Comparison of ENCODE assay signal across 8 mouse cellular contexts in the genomic region with DNA sequence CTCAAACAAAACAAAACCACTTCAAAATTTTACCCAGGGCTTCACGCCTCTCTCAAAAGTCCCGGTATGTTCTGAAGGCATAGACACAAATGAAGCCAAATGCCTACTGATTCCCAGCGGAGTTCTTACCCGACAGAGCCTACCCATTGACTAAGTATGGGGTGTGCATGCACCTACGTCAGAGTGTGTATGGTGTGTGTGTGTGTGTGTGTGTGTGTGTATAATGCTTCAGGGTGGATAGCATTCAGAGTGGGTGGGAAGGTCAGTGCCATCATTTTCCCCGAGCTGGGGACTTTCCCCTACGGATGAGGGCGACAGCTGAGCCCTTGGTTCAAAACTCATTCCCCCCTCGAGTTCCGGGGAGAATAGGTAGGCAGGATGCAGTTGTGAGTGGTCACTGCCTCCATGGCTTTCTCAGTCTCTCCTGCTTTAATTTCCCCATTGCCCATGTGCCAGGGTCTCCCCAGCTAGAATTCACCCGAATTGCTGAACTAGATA. TPM values are rescaled to one million over a fixed set of nuclear protein-coding genes. Genes with fewer than 3 reads are reported as not detected.
DNase-seq lines count a peak whose midpoint lies in the region; ATAC-seq and TF ChIP-seq lines count a peak whose summit lies in the region.

No protein-coding gene starts in this region.

- ATAC-seq in heart, embryonic 12.5 days (ENCODE audit: insufficient number of reproducible peaks, low FRiP score): no peak
- ATAC-seq in forebrain, embryonic 16.5 days: no peak
- no peak for ATAC-seq in liver, postnatal 0 days

- TF ChIP-seq CTCF in CH12.LX (conservative IDR thresholded peaks at IDR 0.05 in 1 of 2, IDR thresholded peaks at IDR 0.05 in 1 of 2; ENCODE audit: low read depth in 2 of 2, low read length in 2 of 2): no peak
- no peak for TF ChIP-seq CTCF in liver, postnatal 0 days (IDR thresholded peaks at IDR 0.05; ENCODE audit: low read depth)

- H3K27me3 ChIP-seq in heart, embryonic 12.5 days (replicated peaks): 0 out of 2 replicates have a peak, but pooled peaks cover 3% of the 10 kb centered on the region
- H3K27me3 ChIP-seq in CH12.LX (replicated peaks): no peaks in the 10 kb centered on the region
- no peaks in the 10 kb centered on the region for H3K27me3 ChIP-seq in forebrain, embryonic 16.5 days (replicated peaks; ENCODE audit: control insufficient read depth, insufficient read depth, low read length)
- H3K27me3 ChIP-seq in liver, postnatal 0 days (ENCODE audit: insufficient read depth, low read length): no peaks in the 10 kb centered on the region

- in situ Hi-C loops in CH12.LX (cut with MboI; ENCODE audit: low pct_ligation_motif_present, low pct_unique_long_range_greater_than_20kb, low sequenced_read_pairs): loop anchor here (5.0 kb wide), 1 partner anchor 48 kb away; no protein-coding TSS in a partner anchor

- H3K4me2 ChIP-seq in heart, embryonic 12.5 days: peak overlapping the region; percentile 82; the same call in 1 of the 2 replicates
- peak overlapping the region; percentile 88 for H3K4me2 ChIP-seq in CH12.LX (ENCODE audit: insufficient read depth, low read depth, poor library complexity, severe bottlenecking)
- H3K4me2 ChIP-seq in forebrain, embryonic 16.5 days (ENCODE audit: low read length): no peak overlapping the region
- peak overlapping the region; percentile 83 for H3K4me2 ChIP-seq in liver, postnatal 0 days (ENCODE audit: low read depth, low read length)

- peak overlapping the region; percentile 58 for H3K27ac ChIP-seq in heart, embryonic 12.5 days (ENCODE audit: poor library complexity, severe bottlenecking)
- peak overlapping the region; percentile 93 for H3K27ac ChIP-seq in CH12.LX (ENCODE audit: insufficient read depth, low read depth)
- peak overlapping the region; percentile 51 for H3K27ac ChIP-seq in forebrain, embryonic 16.5 days (ENCODE audit: low read length)
- peak overlapping the region; percentile 85 for H3K27ac ChIP-seq in liver, postnatal 0 days (ENCODE audit: low read depth)

- no peak for TF ChIP-seq RAD21 in CH12.LX (IDR thresholded peaks at IDR 0.05; ENCODE audit: low read depth, low read length)

- H3K36me3 ChIP-seq in heart, embryonic 12.5 days: no peaks in the 10 kb centered on the region
- H3K36me3 ChIP-seq in CH12.LX (replicated peaks in 1 of 2; ENCODE audit: control insufficient read depth in 1 of 2, insufficient read depth in 1 of 2, low read length in 1 of 2): no peaks in the 10 kb centered on the region
- no peaks in the 10 kb centered on the region for H3K36me3 ChIP-seq in forebrain, embryonic 16.5 days (ENCODE audit: control insufficient read depth, insufficient read depth)
- no peaks in the 10 kb centered on the region for H3K36me3 ChIP-seq in liver, postnatal 0 days (replicated peaks; ENCODE audit: insufficient read depth, low read length)

- H3K9me3 ChIP-seq in heart, embryonic 12.5 days (replicated peaks): no peaks in the 10 kb centered on the region
- no peaks in the 10 kb centered on the region for H3K9me3 ChIP-seq in CH12.LX (replicated peaks; ENCODE audit: low read length)
- no peaks in the 10 kb centered on the region for H3K9me3 ChIP-seq in forebrain, embryonic 16.5 days (ENCODE audit: control insufficient read depth, low read length)
- no peaks in the 10 kb centered on the region for H3K9me3 ChIP-seq in liver, postnatal 0 days (ENCODE audit: low read length)

- no peak overlapping the region for H3K4me3 ChIP-seq in heart, embryonic 12.5 days
- peak overlapping the region; percentile 34 to 47 (median 35) for H3K4me3 ChIP-seq in CH12.LX (replicated peaks in 1 of 3; ENCODE audit: low read depth in 2 of 3, low read length in 2 of 3, poor library complexity in 1 of 3)
- no peak overlapping the region for H3K4me3 ChIP-seq in forebrain, embryonic 16.5 days (replicated peaks; ENCODE audit: low read length)
- no peak overlapping the region for H3K4me3 ChIP-seq in liver, postnatal 0 days (ENCODE audit: low read depth, low read length)

- no peak for TF ChIP-seq POLR2A in CH12.LX (IDR thresholded peaks at IDR 0.05; ENCODE audit: low read depth, low read length)

- no peaks in the 10 kb centered on the region for H3K79me2 ChIP-seq in CH12.LX (replicated peaks; ENCODE audit: control insufficient read depth, extremely low read depth, insufficient read depth, poor library complexity, severe bottlenecking)

- H3K4me1 ChIP-seq in heart, embryonic 12.5 days (replicated peaks): peaks cover 24% of the 10 kb centered on the region
- H3K4me1 ChIP-seq in CH12.LX (ENCODE audit: control insufficient read depth in 1 of 2, insufficient read depth in 2 of 2): peaks cover 26 to 75% of the 10 kb centered on the region in 2 experiments
- H3K4me1 ChIP-seq in forebrain, embryonic 16.5 days (replicated peaks; ENCODE audit: control insufficient read depth, insufficient read depth, low read length): peaks cover 23% of the 10 kb centered on the region
- H3K4me1 ChIP-seq in liver, postnatal 0 days (ENCODE audit: insufficient read depth): peaks cover 31% of the 10 kb centered on the region

- no peak overlapping the region for H3K9ac ChIP-seq in heart, embryonic 12.5 days
- H3K9ac ChIP-seq in CH12.LX (ENCODE audit: insufficient read depth, low read depth): peak overlapping the region; percentile 69
- no peak overlapping the region for H3K9ac ChIP-seq in forebrain, embryonic 16.5 days (replicated peaks; ENCODE audit: low read depth, low read length)
- peak overlapping the region; percentile 34; the same call in 1 of the 2 replicates for H3K9ac ChIP-seq in liver, postnatal 0 days (replicated peaks)

- DNase-seq in heart, adult 11 months: no peak
- DNase-seq in CH12.LX (ENCODE audit: extremely low read depth): no peak
- no peak for DNase-seq in liver, postnatal 0 days
- no peak for DNase-seq in frontal cortex, adult 2 months (ENCODE audit: extremely low spot score in 1 of 2, low spot score in 1 of 2)
- DNase-seq in embryo, embryonic 11 days: no peak
- no peak for DNase-seq in MN1 (ENCODE audit: low spot score)

- dilution Hi-C loops in CH12.LX (cut with MboI; ENCODE audit: extremely low pct_ligation_motif_present, extremely low pct_unique_long_range_greater_than_20kb, low sequenced_read_pairs): no loop called here

- no peak for TF ChIP-seq EP300 in CH12.LX (IDR thresholded peaks at IDR 0.05; ENCODE audit: low read length)
- no peak for TF ChIP-seq EP300 in liver, postnatal 0 days (IDR thresholded peaks at IDR 0.05; ENCODE audit: low read depth)

- WGBS in heart, embryonic 12.5 days: 75% methylated on average over 11 of the region's 11 CpGs
- 66% methylated on average over 11 of the region's 11 CpGs for WGBS in forebrain, embryonic 16.5 days
- 71% methylated on average over 11 of the region's 11 CpGs for WGBS in liver, postnatal 0 days (ENCODE audit: insufficient replicate concordance)

TF ChIP-seq in CH12.LX, 34 proteins besides CTCF, POLR2A, EP300 and RAD21 (continues in another document):
- TF ChIP-seq ZKSCAN1 (IDR thresholded peaks at IDR 0.05; ENCODE audit: borderline replicate concordance, low read depth, low read length): no peak
- peak; percentile 33; the same call in 1 of the 2 replicates for TF ChIP-seq BHLHE40 (IDR thresholded peaks at IDR 0.05; ENCODE audit: low read depth, low read length)
- no peak for TF ChIP-seq MAFK (IDR thresholded peaks at IDR 0.05; ENCODE audit: insufficient replicate concordance, low read length)
- TF ChIP-seq USF1 (IDR thresholded peaks at IDR 0.05; ENCODE audit: low read depth, low read length): no peak
- TF ChIP-seq TCF12 (IDR thresholded peaks at IDR 0.05; ENCODE audit: low read depth, low read length): 0 out of 2 replicates have a peak, but pooled peaks have one; percentile 34
- TF ChIP-seq MEF2A (IDR thresholded peaks at IDR 0.05; ENCODE audit: borderline replicate concordance, low read depth, low read length): no peak
- TF ChIP-seq ZC3H11A (IDR thresholded peaks at IDR 0.05; ENCODE audit: low read depth, low read length): no peak
- TF ChIP-seq RCOR1 (conservative IDR thresholded peaks at IDR 0.05; ENCODE audit: low read depth, low read length): no peak
- no peak for TF ChIP-seq NRF1 (IDR thresholded peaks at IDR 0.05; ENCODE audit: low read depth, low read length)
- no peak for TF ChIP-seq ZNF384 (IDR thresholded peaks at IDR 0.05; ENCODE audit: low read depth, low read length)
- peak; percentile 52 for TF ChIP-seq ETS1 (conservative IDR thresholded peaks at IDR 0.05; ENCODE audit: low read depth, low read length)
- peak; percentile 57; the same call in 1 of the 2 replicates for TF ChIP-seq IRF4 (IDR thresholded peaks at IDR 0.05; ENCODE audit: low read depth, low read length)
- TF ChIP-seq JUN (IDR thresholded peaks at IDR 0.05; ENCODE audit: insufficient read depth, low read depth, low read length): no peak
- TF ChIP-seq JUND (conservative IDR thresholded peaks at IDR 0.05; ENCODE audit: low read depth, low read length): no peak

RNA-seq across cellular contexts. Expression of a gene that starts 44.6 kb away (rescaled TPM):
- 216 and 231 TPM in 2 replicates for polyA plus RNA-seq in heart, embryonic 12.5 days (2016; fragmentation: Nextera tagmentation; extraction: Ambion mirVana)
- 204 and 212 TPM in 2 replicates for total RNA-seq in CH12.LX (2012; rRNA removed)
- total RNA-seq in CH12.LX (2014; rRNA removed): 123 and 205 TPM in 2 replicates
- 274 and 408 TPM in 2 replicates for polyA plus RNA-seq in CH12.LX (2012; ENCODE audit: insufficient read length, low read depth)
- polyA plus RNA-seq in forebrain, embryonic 16.5 days (2015; fragmentation: Nextera tagmentation; extraction: Ambion mirVana): 290 and 318 TPM in 2 replicates
- 5.9 and 6.2 TPM in 2 replicates for polyA plus RNA-seq in liver, postnatal 0 days (2015; fragmentation: Nextera tagmentation; extraction: Ambion mirVana)
- 626 and 656 TPM in 2 replicates for polyA plus RNA-seq in frontal cortex, adult 2 months (2012; rRNA removed)

RNA-seq across cellular contexts. Expression of a gene that starts 45.8 kb away (rescaled TPM):
- polyA plus RNA-seq in heart, embryonic 12.5 days (2016; fragmentation: Nextera tagmentation; extraction: Ambion mirVana): not detected in 2 replicates
- total RNA-seq in CH12.LX (2012; rRNA removed): 0.04 TPM in 1 of 2 replicates, not detected in the other
- not detected in 2 replicates for total RNA-seq in CH12.LX (2014; rRNA removed)
- polyA plus RNA-seq in CH12.LX (2012; ENCODE audit: insufficient read length, low read depth): 0.11 TPM in 1 of 2 replicates, not detected in the other
- 1.8 and 2.1 TPM in 2 replicates for polyA plus RNA-seq in forebrain, embryonic 16.5 days (2015; fragmentation: Nextera tagmentation; extraction: Ambion mirVana)
- not detected in 2 replicates for polyA plus RNA-seq in liver, postnatal 0 days (2015; fragmentation: Nextera tagmentation; extraction: Ambion mirVana)
- 3.1 and 3.2 TPM in 2 replicates for polyA plus RNA-seq in frontal cortex, adult 2 months (2012; rRNA removed)

RNA-seq across cellular contexts. Expression of a gene that starts 56.7 kb away (rescaled TPM):
- polyA plus RNA-seq in heart, embryonic 12.5 days (2016; fragmentation: Nextera tagmentation; extraction: Ambion mirVana): not detected in 2 replicates
- total RNA-seq in CH12.LX (2012; rRNA removed): 0.04 TPM in 1 of 2 replicates, not detected in the other
- total RNA-seq in CH12.LX (2014; rRNA removed): not detected in 2 replicates
- 0.07 TPM in 2 replicates for polyA plus RNA-seq in CH12.LX (2012; ENCODE audit: insufficient read length, low read depth)
- not detected in 2 replicates for polyA plus RNA-seq in forebrain, embryonic 16.5 days (2015; fragmentation: Nextera tagmentation; extraction: Ambion mirVana)
- polyA plus RNA-seq in liver, postnatal 0 days (2015; fragmentation: Nextera tagmentation; extraction: Ambion mirVana): not detected in 2 replicates
- polyA plus RNA-seq in frontal cortex, adult 2 months (2012; rRNA removed): 0.80 and 0.97 TPM in 2 replicates

Comparison
In these comparisons a context has a peak if more than half of its experiments do, and no peak if none do; other contexts are left out.
1. H3K4me3 ChIP-seq: peak in CH12.LX (3 of 3); none in heart, embryonic 12.5 days (single experiment), forebrain, embryonic 16.5 days (single experiment) and liver, postnatal 0 days (single experiment).
2. H3K9ac ChIP-seq: peak in CH12.LX (single experiment) and liver, postnatal 0 days (single experiment); none in heart, embryonic 12.5 days (single experiment) and forebrain, embryonic 16.5 days (single experiment).
3. RNA of a gene that starts 44.6 kb away (polyA plus RNA-seq): 626 to 656 TPM in frontal cortex, adult 2 months, 274 to 408 TPM in CH12.LX, 290 to 318 TPM in forebrain, embryonic 16.5 days and 216 to 231 TPM in heart, embryonic 12.5 days; 5.9 to 6.2 TPM in liver, postnatal 0 days; every median in the first group is over 10 times any median in the second.
4. Peak in every context shown above with its lines, with median percentiles within 50 percentile points of each other: H3K27ac ChIP-seq.